Mouse (Mus musculus) heart, postnatal 0 days (tissue): Measurements from ENCODE around the gene Dthd1. TPM values are rescaled to one million over a fixed set of nuclear protein-coding genes. Genes with fewer than 3 reads are reported as not detected.

Experiments used
- ATAC-seq: fragments of 200-750 bp; cut with Nextera tagmentation; 2 replicates; pipeline ENCODE4 v1.8.0; 2017; ENCODE audit warnings: low read depth, moderate number of reproducible peaks, moderate library complexity; ENCODE audit not compliant: insufficient read depth
- DNase-seq: peaks from one replicate; pipeline ENCODE4 v3.0.0-alpha.2; 2016; ENCODE audit warnings: low spot score
- H3K27ac ChIP-seq: fragments of 300-500 bp; sonication (generic); 2 replicates; pipeline ENCODE4 v1.5.1; 2014; ENCODE audit warnings: low read depth, mild to moderate bottlenecking
- H3K27me3 ChIP-seq: fragments of 300-500 bp; sonication (generic); 2 replicates; pipeline ENCODE4 v1.6.1; 2014; ENCODE audit warnings: low read length, mixed read lengths; ENCODE audit not compliant: control insufficient read depth, insufficient read depth
- H3K36me3 ChIP-seq: fragments of 300-500 bp; sonication (generic); replicated peaks from 2 replicates; pipeline ENCODE4 v1.6.1; 2014; ENCODE audit warnings: low read length, mixed read lengths; ENCODE audit not compliant: control insufficient read depth, insufficient read depth
- H3K4me1 ChIP-seq: fragments of 300-500 bp; sonication (generic); 2 replicates; pipeline ENCODE4 v1.6.1; 2014; ENCODE audit warnings: antibody characterized with exemption; ENCODE audit not compliant: control insufficient read depth, insufficient read depth
- H3K4me2 ChIP-seq: fragments of 300-500 bp; sonication (generic); 2 replicates; pipeline ENCODE4 v1.6.1; 2014; ENCODE audit warnings: low read depth, mild to moderate bottlenecking, low read length, moderate library complexity
- H3K4me3 ChIP-seq: fragments of 300-500 bp; sonication (generic); 2 replicates; pipeline ENCODE4 v1.5.1; 2014; ENCODE audit warnings: low read depth, low read length
- H3K9ac ChIP-seq: fragments of 300-500 bp; sonication (generic); replicated peaks from 2 replicates; pipeline ENCODE4 v1.6.1; 2014; ENCODE audit warnings: low read depth, low read length, mixed read lengths
- H3K9me3 ChIP-seq: fragments of 300-500 bp; sonication (generic); replicated peaks from 2 replicates; pipeline ENCODE4 v1.6.1; 2016; ENCODE audit warnings: low read length; ENCODE audit not compliant: control insufficient read depth
- CTCF ChIP-seq: IDR thresholded peaks from 2 replicates; pipeline ENCODE4 v1.5.1; 2016; ENCODE audit warnings: antibody characterized with exemption, control low read depth, low read depth
- EP300 ChIP-seq: IDR thresholded peaks from 2 replicates; pipeline ENCODE4 v1.6.1; 2016; ENCODE audit warnings: antibody characterized with exemption, low read depth
- WGBS: fragments of 180-500 bp; shearing (Covaris S2); extraction: QIAGEN DNeasy Blood & Tissue Kit; methylation state at CpG from one replicate; pipeline ENCODE4 v1.1.7; 2014; 5-methylcytosine and 5-hydroxymethylcytosine counted together
- polyA plus RNA-seq: library from polyadenylated mRNA; unstranded; fragments of >200 nt; fragmentation: Nextera tagmentation; extraction: Ambion mirVana; gene quantifications from 2 replicates; pipeline ENCODE4 v1.2.1, GENCODE M21; 2015
- total RNA-seq: library from RNA; depleted of rRNA; stranded (reverse); fragments of >200 nt; gene quantifications from 2 replicates; pipeline ENCODE4 v1.2.3, GENCODE M21; 2014; ENCODE audit warnings: low replicate concordance

Gene Dthd1
- total and polyA plus RNA-seq, 2 experiments from 2014 or later = not detected

- no peak overlapping the region for H3K27ac ChIP-seq
- no peak overlapping the region for H3K9ac ChIP-seq
- H3K4me2 ChIP-seq = no peak overlapping the region
- H3K27me3 ChIP-seq = no peaks in the 10 kb centered on the region
- no peaks in the 10 kb centered on the region for H3K36me3 ChIP-seq
- 36% methylated on average over 1 of the region's 1 CpGs for WGBS
- no peaks in the 10 kb centered on the region for H3K4me1 ChIP-seq
- DNase-seq = no peak
- no peak for ATAC-seq
- no peak for TF ChIP-seq CTCF
- no peak for TF ChIP-seq EP300
- H3K9me3 ChIP-seq = no peaks in the 10 kb centered on the region
- no peak overlapping the region for H3K4me3 ChIP-seq
These were observed 2.1 kb downstream of the Dthd1 start for GRCm38 (mm10) chr5:62815741-62816140.

- H3K9me3 ChIP-seq = no peaks in the 10 kb centered on the region
- DNase-seq = no peak
- H3K4me1 ChIP-seq = no peaks in the 10 kb centered on the region
- H3K4me3 ChIP-seq = no peak overlapping the region
- TF ChIP-seq EP300 (no peak), CTCF (no peak)
- no peak overlapping the region for H3K9ac ChIP-seq
- H3K4me2 ChIP-seq = no peak overlapping the region
- H3K27me3 ChIP-seq = no peaks in the 10 kb centered on the region
- H3K36me3 ChIP-seq = no peaks in the 10 kb centered on the region
- no peak for ATAC-seq
- 71% methylated on average over 2 of the region's 2 CpGs for WGBS
- no peak overlapping the region for H3K27ac ChIP-seq
These were observed 5.9 kb downstream of the Dthd1 start for GRCm38 (mm10) chr5:62819567-62819966.

GRCm38 (mm10) chr5:62820363-62821271, 7.0 kb downstream of the Dthd1 start:
- 66% methylated on average over 8 of the region's 8 CpGs for WGBS
- Histone ChIP-seq H3K9ac (no peak overlapping the region), H3K4me3 (no peak overlapping the region), H3K9me3 (no peaks in the 10 kb centered on the region), H3K27ac (no peak overlapping the region), H3K36me3 (no peaks in the 10 kb centered on the region), H3K4me1 (no peaks in the 10 kb centered on the region), H3K27me3 (no peaks in the 10 kb centered on the region), H3K4me2 (no peak overlapping the region)
- DNase-seq = no peak
- TF ChIP-seq CTCF = no peak
- no peak for TF ChIP-seq EP300
- no peak for ATAC-seq

DNA sequence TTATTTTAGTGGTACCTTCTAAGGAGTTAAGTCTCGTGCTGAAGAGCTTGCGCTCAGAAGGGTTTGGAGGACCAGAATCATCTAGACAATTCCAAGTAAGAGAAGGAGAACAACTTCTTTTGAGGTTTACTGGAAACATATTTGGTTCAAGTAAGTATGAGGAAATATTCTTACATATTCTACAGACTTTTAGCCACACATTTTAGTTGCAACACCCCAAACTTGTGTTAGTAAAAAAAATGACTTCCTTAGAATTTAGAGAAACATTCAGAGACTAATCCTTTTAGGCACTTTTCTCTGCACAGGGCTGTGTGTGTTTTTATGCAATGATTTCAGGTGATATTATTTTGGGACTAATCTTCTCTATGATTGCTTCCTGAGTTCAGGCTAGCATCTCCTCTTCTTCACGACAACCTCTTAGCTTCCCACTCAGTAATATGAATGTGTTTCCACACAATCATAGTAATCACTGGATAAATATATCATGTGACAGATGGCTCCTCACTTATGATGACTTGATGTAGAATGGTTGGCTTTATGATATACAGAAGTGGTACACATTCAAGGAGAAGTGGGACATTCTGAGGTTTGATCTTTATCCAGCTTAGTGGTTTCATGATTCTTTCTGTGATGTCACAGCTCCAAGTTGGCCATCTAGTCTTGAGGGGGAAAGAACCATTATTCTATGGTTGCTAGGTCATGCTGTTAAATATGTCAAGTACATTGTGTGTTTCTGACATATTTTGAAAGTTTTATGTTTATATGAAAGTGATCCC, 29.5 kb downstream of the Dthd1 start:
- no peak for DNase-seq
- no peak for ATAC-seq
- TF ChIP-seq EP300 (no peak), CTCF (no peak)
- Histone ChIP-seq H3K9ac (no peak overlapping the region), H3K4me2 (no peak overlapping the region), H3K36me3 (no peaks in the 10 kb centered on the region), H3K27me3 (no peaks in the 10 kb centered on the region), H3K9me3 (no peaks in the 10 kb centered on the region), H3K4me3 (no peak overlapping the region), H3K4me1 (no peaks in the 10 kb centered on the region), H3K27ac (no peak overlapping the region)
- 79% methylated on average over 3 of the region's 3 CpGs for WGBS

- Histone ChIP-seq H3K36me3 (no peaks in the 10 kb centered on the region), H3K27ac (no peak overlapping the region), H3K27me3 (no peaks in the 10 kb centered on the region), H3K4me3 (no peak overlapping the region), H3K4me2 (no peak overlapping the region), H3K4me1 (no peaks in the 10 kb centered on the region), H3K9me3 (no peaks in the 10 kb centered on the region), H3K9ac (no peak overlapping the region)
- DNase-seq = no peak
- ATAC-seq = no peak
- WGBS = 71% methylated on average over 6 of the region's 6 CpGs
- TF ChIP-seq CTCF (no peak), EP300 (no peak)
These were observed 33.0 kb downstream of the Dthd1 start for GRCm38 (mm10) chr5:62846571-62847131.
